Mouse (Mus musculus): Measurements from ENCODE around the gene B3gnt4.
"Not testable (repeated sequence)": the region's sequence is repeated elsewhere in the genome, so short reads cannot be mapped to it uniquely, and the experiment has no call there.

The B3gnt4 gene

GRCm38 (mm10) chr5:123510160-123510559 lies at the start of gene B3gnt4:
TSS of gene B3gnt4 (plus strand) at chr5:123510460.
- no peak for DNase-seq (ENCODE audit: low read depth, low spot score)

DNA sequence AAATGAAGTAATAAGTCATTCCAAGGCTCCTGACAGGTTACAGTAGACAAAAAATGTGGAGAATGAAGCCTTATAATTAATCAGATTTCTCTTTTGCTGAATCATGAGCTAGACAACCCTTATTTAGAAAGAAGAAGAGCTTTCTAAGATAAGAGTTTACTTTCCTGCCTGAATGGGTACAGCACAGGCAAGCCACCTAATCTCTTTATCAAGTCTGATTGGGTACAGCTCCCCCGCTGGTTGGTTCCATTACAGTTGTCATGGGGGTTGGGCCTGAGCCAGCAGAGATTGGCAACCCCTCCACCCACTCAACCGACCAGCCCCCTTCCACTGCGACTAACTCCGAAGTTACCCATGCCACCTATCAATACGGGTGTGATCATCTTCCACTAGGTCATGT lies 48.8 kb upstream of the B3gnt4 start:
- no peak for DNase-seq (ENCODE audit: low read depth, low spot score)

DNA sequence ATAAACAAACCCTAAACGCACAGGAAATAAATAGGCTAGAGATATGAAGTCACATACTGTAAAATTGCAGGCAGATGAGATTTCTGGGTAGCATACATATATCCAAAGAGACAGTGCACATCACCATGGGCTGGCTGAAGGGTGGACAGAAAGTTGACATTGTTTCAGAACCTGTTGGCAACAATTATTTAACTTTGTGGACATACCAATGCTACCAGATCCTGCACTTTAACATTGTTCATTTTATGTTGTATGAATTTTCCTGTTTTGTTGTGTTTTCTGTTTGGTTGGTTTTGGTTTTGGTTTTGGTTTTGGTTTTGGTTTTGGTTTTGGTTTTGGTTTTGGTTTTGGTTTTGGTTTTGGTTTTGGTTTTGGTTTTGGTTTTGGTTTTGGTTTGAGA lies 45.6 kb upstream of the B3gnt4 start:
- no peak for DNase-seq (ENCODE audit: low read depth, low spot score)

DNA sequence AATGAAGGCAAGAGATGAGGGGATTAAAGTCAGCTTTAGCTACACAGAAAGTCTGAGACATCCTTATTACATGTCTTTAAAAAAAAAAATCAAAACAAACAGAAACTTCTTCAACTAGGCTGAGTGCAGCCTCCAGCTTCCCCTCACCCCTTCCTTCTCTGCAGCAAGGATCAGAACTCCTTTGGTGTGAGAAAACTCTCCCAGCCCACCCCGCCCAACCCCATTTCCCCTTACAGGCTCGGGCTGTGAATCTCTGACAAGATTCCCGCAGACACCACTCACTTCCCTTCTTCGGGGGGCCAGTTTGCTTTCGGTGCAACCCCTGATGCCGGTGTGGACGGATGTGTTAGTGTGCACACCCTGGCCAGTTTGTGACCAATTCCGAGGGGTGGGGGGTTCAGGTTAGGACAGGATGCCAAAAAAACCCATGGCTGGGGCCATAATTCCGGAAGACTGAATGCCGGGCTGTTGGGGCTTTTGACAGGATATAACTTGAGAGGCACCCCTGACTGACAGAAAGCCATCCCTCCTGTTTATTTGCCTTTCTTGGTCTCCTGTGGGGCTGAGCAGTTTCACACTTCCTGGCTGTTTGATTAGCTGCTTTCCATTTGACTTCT lies 39.4 kb upstream of the B3gnt4 start:
- DNase-seq (ENCODE audit: low read depth, low spot score) = no peak

- no peak for DNase-seq (ENCODE audit: low read depth, low spot score)
Observed at GRCm38 (mm10) chr5:123473817-123474216, 36.4 kb upstream of the B3gnt4 start.

DNA sequence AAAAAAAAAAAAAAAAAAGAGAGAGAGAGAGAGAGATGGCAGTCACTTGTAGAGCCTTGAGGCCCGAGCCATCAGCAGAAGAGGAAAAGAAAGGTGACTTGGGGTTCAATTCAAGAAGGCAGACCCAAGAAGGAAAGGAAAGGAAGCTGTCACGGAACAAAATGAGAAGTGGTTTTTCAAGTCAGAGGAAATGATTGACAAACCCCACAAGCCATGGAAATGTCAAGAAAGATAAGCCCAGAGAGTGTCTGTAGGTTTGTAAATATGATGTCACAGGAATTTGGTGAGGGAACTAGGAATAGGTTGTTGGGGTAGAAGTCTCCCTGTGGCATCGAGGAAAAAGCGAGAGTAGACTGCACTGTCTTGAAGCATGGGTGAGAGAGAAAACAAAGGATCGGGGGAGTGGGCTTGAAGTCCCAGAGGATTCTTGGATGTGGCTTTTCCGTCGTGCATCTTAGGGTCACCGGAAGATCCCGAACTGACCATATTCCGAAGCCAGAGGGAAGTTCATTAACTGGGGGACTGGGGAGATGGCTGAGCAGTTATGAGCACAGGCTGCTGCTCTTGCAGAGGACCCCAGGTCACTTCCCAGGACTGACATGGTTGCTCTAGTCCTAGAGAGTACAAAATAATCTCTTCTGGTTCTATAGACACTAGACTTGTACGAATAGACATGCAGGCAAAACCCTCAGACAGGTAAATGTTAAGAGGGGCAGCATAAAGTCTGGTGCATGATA lies 22.4 kb upstream of the B3gnt4 start:
- DNase-seq (ENCODE audit: low read depth, low spot score) = no peak

DNA sequence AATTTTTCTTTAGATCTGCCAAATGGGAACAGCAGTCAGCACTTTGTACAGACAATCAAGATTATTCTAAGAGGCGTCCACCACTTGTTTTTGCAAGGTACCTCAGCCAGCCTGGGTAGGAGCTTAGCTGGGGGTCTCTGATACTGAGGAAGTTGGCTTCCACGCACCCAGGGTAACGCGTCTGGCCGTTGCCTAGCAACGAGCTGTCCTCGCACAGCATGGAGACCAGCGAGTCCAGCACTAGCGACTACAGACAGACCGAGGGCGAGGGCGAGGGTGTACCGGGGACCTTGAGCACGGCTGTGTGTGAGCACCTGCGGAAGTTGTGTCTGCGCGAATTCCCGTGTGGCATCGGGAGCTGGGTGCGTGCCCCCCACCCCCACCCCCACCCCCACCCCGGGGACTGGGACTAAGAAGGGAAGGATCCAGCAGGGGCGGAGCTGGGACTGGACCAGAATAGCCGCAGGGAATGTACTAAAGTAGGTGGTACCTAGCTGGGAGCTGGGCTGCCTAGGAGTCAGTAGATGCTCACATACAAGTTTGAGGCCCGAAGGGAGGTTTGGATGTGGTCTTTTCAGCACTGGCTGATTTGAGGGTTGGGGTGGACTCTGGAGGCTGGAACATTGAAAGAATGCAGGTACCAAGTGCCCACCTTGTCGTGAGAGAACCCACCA lies 21.0 kb upstream of the B3gnt4 start, which contains the start of the genes Lrrc43 and Il31:
TSS of gene Lrrc43 (plus strand) at position 194 of the 674 bp plus-strand sequence.
TSS of gene Il31 (minus strand) at position 378 of the 674 bp plus-strand sequence.
- no peak for DNase-seq (ENCODE audit: low read depth, low spot score)

- peak; percentile 58 for DNase-seq (ENCODE audit: low read depth, low spot score)
Observed at GRCm38 (mm10) chr5:123489935-123490334, 20.3 kb upstream of the B3gnt4 start.

GRCm38 (mm10) chr5:123499717-123500116 lies 10.5 kb upstream of the B3gnt4 start:
- DNase-seq (ENCODE audit: low read depth, low spot score) = no peak

DNA sequence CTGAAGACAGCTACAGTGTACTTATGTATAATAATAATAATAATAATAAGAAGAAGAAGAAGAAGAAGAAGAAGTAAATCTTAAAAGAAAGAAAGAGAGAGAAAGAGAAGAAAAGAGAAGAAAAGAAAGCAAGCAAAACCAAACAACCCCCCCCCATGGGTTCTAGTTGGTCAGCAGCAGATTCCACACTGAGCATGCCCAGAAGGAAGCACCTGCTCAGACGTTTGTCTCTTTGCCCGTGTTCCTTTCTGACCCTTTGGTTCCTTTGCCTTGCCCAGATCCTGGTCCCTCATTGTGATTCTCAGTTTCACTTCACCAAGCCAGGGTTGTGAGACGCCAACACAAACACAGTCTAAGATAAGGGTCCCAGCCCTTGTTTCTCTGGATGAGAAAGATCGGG lies 8.3 kb upstream of the B3gnt4 start:
- no peak for DNase-seq (ENCODE audit: low read depth, low spot score)

GRCm38 (mm10) chr5:123507936-123508723 lies 2.1 kb upstream of the B3gnt4 start:
- peak; percentile 60 for DNase-seq (ENCODE audit: low read depth, low spot score)

DNA sequence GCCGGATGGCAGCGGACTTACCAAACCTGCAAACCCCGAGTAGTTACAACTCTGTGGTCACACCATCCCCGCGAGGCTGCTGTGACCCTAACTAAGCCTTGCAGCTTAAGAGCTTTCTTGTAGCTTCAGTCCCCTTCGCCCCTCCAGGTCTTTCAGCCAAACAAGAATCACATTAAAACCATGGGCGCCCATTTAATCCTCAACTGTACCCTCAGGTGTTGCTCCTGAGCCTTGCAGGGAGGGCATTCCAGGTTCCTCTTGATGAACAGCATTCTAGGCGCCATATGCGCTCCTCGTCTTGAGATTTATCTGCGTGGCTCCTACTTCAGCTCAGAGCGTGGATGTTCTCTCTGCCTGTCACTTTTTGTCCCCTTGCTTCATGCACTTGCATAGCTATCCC lies 1.3 kb upstream of the B3gnt4 start:
- DNase-seq (ENCODE audit: low read depth, low spot score) = no peak

DNA sequence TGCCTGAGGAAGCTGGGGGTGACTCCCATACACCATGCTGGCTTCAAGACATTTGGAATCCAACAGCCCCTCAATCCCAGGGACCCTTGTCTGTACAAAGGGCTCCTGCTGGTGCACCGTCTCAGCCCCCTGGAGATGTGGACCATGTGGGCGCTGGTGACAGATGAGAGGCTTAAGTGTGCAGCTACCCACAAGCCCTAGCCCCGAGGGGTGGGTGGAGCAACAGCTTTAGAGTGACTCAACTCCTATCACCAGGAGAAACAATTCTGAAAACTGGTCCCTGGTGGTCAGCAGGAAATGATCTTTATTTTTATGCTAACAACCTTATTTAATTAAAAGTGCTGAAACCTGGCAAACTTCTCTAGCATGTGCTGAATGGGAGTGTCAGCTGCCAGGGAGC lies 1.2 kb downstream of the B3gnt4 start:
- not testable (repeated sequence) for DNase-seq (ENCODE audit: low read depth, low spot score)

GRCm38 (mm10) chr5:123512102-123512501 lies 1.8 kb downstream of the B3gnt4 start:
- no peak for DNase-seq (ENCODE audit: low read depth, low spot score)

GRCm38 (mm10) chr5:123514871-123515270 lies 4.6 kb downstream of the B3gnt4 start:
- no peak for DNase-seq (ENCODE audit: low read depth, low spot score)

GRCm38 (mm10) chr5:123520666-123521065 lies 10.4 kb downstream of the B3gnt4 start:
- no peak for DNase-seq (ENCODE audit: low read depth, low spot score)

- DNase-seq (ENCODE audit: low read depth, low spot score) = no peak
Observed at GRCm38 (mm10) chr5:123521621-123522020, 11.4 kb downstream of the B3gnt4 start.

- DNase-seq (ENCODE audit: low read depth, low spot score) = no peak
Observed at GRCm38 (mm10) chr5:123522166-123522565, 11.9 kb downstream of the B3gnt4 start.

- peak; percentile 95 for DNase-seq (ENCODE audit: low read depth, low spot score)
Observed at GRCm38 (mm10) chr5:123523692-123524392, 13.6 kb downstream of the B3gnt4 start, which contains the start of gene Diablo. TSS of gene Diablo (minus strand) at chr5:123524176.

DNA sequence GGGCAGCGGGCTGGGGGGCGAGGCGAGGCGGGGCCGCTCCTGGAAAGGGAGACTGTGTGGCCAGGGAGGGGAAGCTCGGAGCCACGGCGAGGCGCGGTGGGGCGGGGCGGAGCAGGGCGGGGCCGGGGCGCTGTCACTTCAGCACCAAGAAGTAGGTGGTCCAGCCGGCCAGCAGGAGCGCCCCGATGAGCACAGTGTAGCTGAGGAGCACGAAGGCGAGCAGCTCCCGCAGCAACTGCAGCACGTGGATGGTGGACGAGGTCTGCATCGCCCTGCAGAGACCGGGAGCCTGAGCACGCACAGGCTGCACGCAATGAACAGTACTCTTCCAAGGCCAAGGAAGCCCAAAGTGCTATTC lies 14.1 kb downstream of the B3gnt4 start:
- DNase-seq (ENCODE audit: low read depth, low spot score) = no peak

GRCm38 (mm10) chr5:123525281-123525680 lies 15.0 kb downstream of the B3gnt4 start, which contains the start of gene Gm49027:
TSS of gene Gm49027 (minus strand) at chr5:123525488.
- DNase-seq (ENCODE audit: low read depth, low spot score) = no peak
